Mouse (Mus musculus) erythroblast, embryonic 14.5 days (primary cell): ENCODE data around the gene Smok2a.
"Not testable (repeated sequence)": the region's sequence is repeated elsewhere in the genome, so short reads cannot be mapped to it uniquely, and the experiment has no call there.

Experiments used
- GATA1 ChIP-seq: IDR thresholded peaks from 2 replicates; pipeline ENCODE4 v1.6.1; 2012; ENCODE audit warnings: low read length, inconsistent platforms, mixed read lengths
- TAL1 ChIP-seq: IDR thresholded peaks from 3 replicates; pipeline ENCODE4 v1.6.1; 2012; ENCODE audit warnings: low read length, inconsistent platforms, mixed read lengths

GRCm38 (mm10) chr17:13196486-13196885, 24.5 kb upstream of the Smok2a start:
- TF ChIP-seq GATA1, TAL1: not testable (repeated sequence)
